Mouse (Mus musculus): ENCODE measurements around the gene Cxcr6. TPM values are rescaled to one million over a fixed set of nuclear protein-coding genes. Genes with fewer than 3 reads are reported as not detected.

Gene Cxcr6
- polyA plus RNA-seq (2017; shearing (Covaris generic)), result 22.9 TPM

DNA sequence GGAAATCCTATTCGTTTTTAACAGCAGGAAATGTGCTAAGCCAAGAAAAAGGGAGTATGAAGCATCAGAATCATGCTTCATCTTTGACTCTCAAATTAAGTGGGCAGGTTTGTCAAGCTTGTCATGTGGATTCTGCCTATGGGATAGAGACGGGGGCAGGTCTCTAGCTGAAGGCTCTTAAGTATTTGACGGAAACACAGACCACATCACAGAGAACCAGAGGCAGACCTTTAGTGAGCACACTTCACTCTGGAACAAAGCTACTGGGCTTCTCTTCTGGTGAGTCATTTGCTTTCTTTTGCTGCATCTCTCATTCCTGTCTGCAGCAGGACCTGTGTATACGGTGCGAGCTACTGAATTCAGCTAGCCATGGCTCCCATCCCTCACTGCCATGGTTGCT, at the start of gene Cxcr6:
Cxcr6 (plus strand) TSS at position 209 of the 400 bp plus-strand sequence.

DNA sequence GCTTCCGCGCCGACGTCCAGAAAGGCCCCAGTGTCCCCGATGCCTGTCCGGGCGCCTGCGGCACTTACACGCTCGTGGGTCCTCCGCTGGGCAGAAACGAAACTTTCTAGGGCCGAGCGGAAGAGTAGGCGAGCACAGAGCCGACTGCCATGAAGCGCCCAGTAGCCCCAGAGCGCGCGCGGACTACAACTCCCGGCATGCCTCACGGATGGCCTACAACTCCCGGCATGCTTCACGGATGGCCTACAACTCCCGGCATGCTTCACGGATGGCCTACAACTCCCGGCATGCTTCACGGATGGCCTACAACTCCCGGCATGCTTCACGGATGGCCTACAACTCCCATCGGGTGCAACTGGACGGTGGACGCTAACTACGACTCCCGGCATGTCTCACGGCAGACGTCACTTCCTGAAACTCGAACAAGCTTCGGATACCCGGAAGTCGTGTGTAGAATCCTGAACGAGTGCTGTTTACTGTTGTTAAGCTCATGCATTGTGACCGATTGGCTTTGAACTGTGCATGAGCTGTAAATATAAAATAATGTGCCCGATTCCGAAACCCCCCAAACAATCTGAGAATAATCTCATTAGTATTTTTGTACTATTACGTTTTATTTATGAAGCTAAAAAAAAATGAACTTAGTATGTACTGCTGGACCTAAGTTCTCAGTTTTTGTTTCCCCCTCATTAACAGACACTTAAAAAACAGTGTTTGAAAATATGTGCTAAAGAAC, 45.6 kb downstream of the Cxcr6 start, which contains the start of gene Fyco1:
Fyco1 (minus strand) TSS at position 187 of the 736 bp plus-strand sequence.

Other genes with a start within 250 kb of the Cxcr6 start
- gene Slc6a20b, start 173.9 kb upstream of the Cxcr6 start, polyA plus RNA-seq (2017; shearing (Covaris generic)), result 0.26 TPM
- 8.3 TPM for gene Ccr9, start 128.0 kb upstream of the Cxcr6 start, polyA plus RNA-seq (2017; shearing (Covaris generic))
- gene Slc6a20a, start 127.6 kb upstream of the Cxcr6 start, polyA plus RNA-seq (2017; shearing (Covaris generic)), result not detected
- gene Lztfl1, start 88.8 kb upstream of the Cxcr6 start, polyA plus RNA-seq (2017; shearing (Covaris generic)), result 37.7 TPM
- gene Fyco1, start 45.4 kb downstream of the Cxcr6 start, polyA plus RNA-seq (2017; shearing (Covaris generic)), result 59.4 TPM
- 0.46 TPM for gene Xcr1, start 55.6 kb downstream of the Cxcr6 start, polyA plus RNA-seq (2017; shearing (Covaris generic))
- 0.31 TPM for gene Ccr1, start 162.2 kb downstream of the Cxcr6 start, polyA plus RNA-seq (2017; shearing (Covaris generic))
- not detected for gene Ccr1l1, start 171.9 kb downstream of the Cxcr6 start, polyA plus RNA-seq (2017; shearing (Covaris generic))
- gene Ccr3, start 215.5 kb downstream of the Cxcr6 start, polyA plus RNA-seq (2017; shearing (Covaris generic)), result 1.6 TPM

Data from CD4-positive, CD25-positive, alpha-beta regulatory T cell, adult 9 weeks (primary cell).